Mouse (Mus musculus) lung, postnatal 0 days (tissue): ENCODE measurements at regions not wholly inside any gene's neighbourhood (a gene's known extent, or its start where the extent isn't known, plus 50 kb on each side); places are given as distances from the start of the nearest gene placed in this dataset.

Experiments
- CTCF ChIP-seq: IDR thresholded peaks from 2 replicates; pipeline ENCODE4 v1.5.1; 2016; ENCODE audit warnings: antibody characterized with exemption, mild to moderate bottlenecking
- EP300 ChIP-seq: IDR thresholded peaks from 2 replicates; pipeline ENCODE4 v1.6.1; 2016; ENCODE audit warnings: antibody characterized with exemption, mild to moderate bottlenecking, control low read depth

DNA sequence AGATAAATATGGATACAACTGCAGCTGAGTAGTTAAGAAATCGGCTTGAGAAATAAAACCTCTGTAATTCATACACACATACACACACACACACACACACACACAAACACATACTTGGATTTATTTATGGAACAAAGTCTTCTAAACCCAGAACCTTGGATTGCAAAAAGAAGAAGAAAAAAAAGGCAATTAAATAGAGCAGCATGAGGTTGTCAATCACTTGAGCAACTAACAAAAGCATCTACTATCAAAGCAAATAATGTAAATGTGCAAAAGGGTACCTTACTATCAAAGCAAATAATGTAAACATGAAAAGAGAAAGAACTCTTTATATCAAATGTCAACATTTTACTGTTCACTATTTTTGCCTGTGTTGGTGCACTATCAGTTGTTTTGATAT, 826.1 kb upstream of the Nr2f1 start:
- TF ChIP-seq CTCF = no peak
- TF ChIP-seq EP300 = no peak
